Mouse (Mus musculus) ZHBTc4 (cell line): ENCODE data around the gene Kirrel3.

ENCODE experiments used
- DNase-seq: peaks from one replicate; pipeline ENCODE4 v3.0.0-alpha.2; 2011; ENCODE audit warnings: low read depth, low spot score

Kirrel3 gene

GRCm38 (mm10) chr9:34818325-34818976 is 332.8 kb downstream of the Kirrel3 start:
- DNase-seq: no peak

- DNase-seq: no peak
Observed at GRCm38 (mm10) chr9:34824358-34825088, 338.8 kb downstream of the Kirrel3 start.

GRCm38 (mm10) chr9:34825089-34825400 is 339.4 kb downstream of the Kirrel3 start:
- DNase-seq: no peak

- DNase-seq: no peak
Observed at GRCm38 (mm10) chr9:34825402-34826008, 339.8 kb downstream of the Kirrel3 start.

- no peak for DNase-seq
Observed at GRCm38 (mm10) chr9:34830696-34831095, 345.0 kb downstream of the Kirrel3 start.

- no peak for DNase-seq
Observed at GRCm38 (mm10) chr9:34836801-34837200, 351.1 kb downstream of the Kirrel3 start.

GRCm38 (mm10) chr9:34837700-34838462 is 352.2 kb downstream of the Kirrel3 start:
- peak; percentile 66 for DNase-seq

GRCm38 (mm10) chr9:34843275-34843965 is 357.7 kb downstream of the Kirrel3 start:
- no peak for DNase-seq

GRCm38 (mm10) chr9:34846440-34846839 is 360.7 kb downstream of the Kirrel3 start:
- DNase-seq: no peak

GRCm38 (mm10) chr9:34847664-34848063 is 362.0 kb downstream of the Kirrel3 start:
- DNase-seq: peak; percentile 40

- DNase-seq: no peak
Observed at GRCm38 (mm10) chr9:34851136-34851535, 365.4 kb downstream of the Kirrel3 start.

- peak; percentile 79 for DNase-seq
Observed at GRCm38 (mm10) chr9:34857575-34857974, 371.9 kb downstream of the Kirrel3 start.

GRCm38 (mm10) chr9:34858071-34858470 is 372.4 kb downstream of the Kirrel3 start:
- DNase-seq: no peak

GRCm38 (mm10) chr9:34860934-34861333 is 375.2 kb downstream of the Kirrel3 start:
- peak; percentile 24 for DNase-seq

GRCm38 (mm10) chr9:34861775-34862174 is 376.1 kb downstream of the Kirrel3 start:
- DNase-seq: peak; percentile 21

GRCm38 (mm10) chr9:34865606-34866005 is 379.9 kb downstream of the Kirrel3 start:
- no peak for DNase-seq

- peak; percentile 92 for DNase-seq
Observed at GRCm38 (mm10) chr9:34871316-34871966, 385.7 kb downstream of the Kirrel3 start.

- DNase-seq: no peak
Observed at GRCm38 (mm10) chr9:34875238-34875637, 389.5 kb downstream of the Kirrel3 start.

- DNase-seq: no peak
Observed at GRCm38 (mm10) chr9:34877186-34877585, 391.5 kb downstream of the Kirrel3 start.

GRCm38 (mm10) chr9:34877799-34878198 is 392.1 kb downstream of the Kirrel3 start:
- no peak for DNase-seq

- no peak for DNase-seq
Observed at GRCm38 (mm10) chr9:34881750-34882149, 396.1 kb downstream of the Kirrel3 start.
